ENCODE assay signal across 26 mouse cellular contexts in the genomic region with DNA sequence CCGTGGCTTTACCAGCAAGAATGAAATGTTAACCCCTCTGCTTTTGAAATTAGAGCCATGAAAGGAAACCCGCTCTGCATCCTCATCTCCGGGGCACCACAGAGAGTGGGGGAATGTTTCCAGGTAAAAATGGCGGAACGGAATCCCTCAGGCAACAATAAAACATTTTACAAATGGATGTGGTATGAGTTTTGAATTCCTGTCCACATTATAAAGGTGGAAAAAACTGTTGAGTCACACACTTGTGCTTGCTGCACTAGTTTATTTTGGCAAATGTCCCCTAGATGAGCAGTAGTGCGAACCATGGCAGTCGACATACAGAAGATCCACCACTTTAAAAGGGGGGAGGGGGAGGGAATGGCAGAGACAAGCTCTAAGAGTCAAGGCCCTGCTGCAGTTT.
"Had no signal": no experiment of that assay in that cellular context is flagged by ENCODE, and none has a peak within 500 bp of the region (broad histone marks: within the 10 kb centered on the region; RNA-seq: fewer than 3 reads in every experiment).

No protein-coding gene starts in this region.

- H3K9me3 ChIP-seq: embryonic facial prominence, embryonic 10.5 days; embryonic facial prominence, embryonic 12.5 days; embryonic facial prominence, embryonic 13.5 days; embryonic facial prominence, embryonic 15.5 days; forebrain, embryonic 10.5 days; forebrain, embryonic 12.5 days; forebrain, embryonic 13.5 days; forebrain, embryonic 15.5 days; heart, embryonic 10.5 days had no signal

- H3K4me3 ChIP-seq: embryonic facial prominence, embryonic 10.5 days; embryonic facial prominence, embryonic 12.5 days; embryonic facial prominence, embryonic 13.5 days; embryonic facial prominence, embryonic 15.5 days; erythroblast, embryonic 14.5 days; forebrain, embryonic 10.5 days; forebrain, embryonic 12.5 days; forebrain, embryonic 13.5 days; forebrain, embryonic 15.5 days; gastrocnemius, adult 2 months; heart, adult 2 months; heart, embryonic 10.5 days had no signal

- H3K27ac ChIP-seq: embryonic facial prominence, embryonic 10.5 days; embryonic facial prominence, embryonic 12.5 days; embryonic facial prominence, embryonic 13.5 days; embryonic facial prominence, embryonic 15.5 days; forebrain, embryonic 10.5 days; forebrain, embryonic 12.5 days; forebrain, embryonic 13.5 days; forebrain, embryonic 15.5 days; gastrocnemius, adult 2 months; heart, adult 2 months; heart, embryonic 10.5 days had no signal

- H3K4me1 ChIP-seq: embryonic facial prominence, embryonic 10.5 days; embryonic facial prominence, embryonic 12.5 days; embryonic facial prominence, embryonic 13.5 days; embryonic facial prominence, embryonic 15.5 days; forebrain, embryonic 10.5 days; forebrain, embryonic 12.5 days; forebrain, embryonic 13.5 days; forebrain, embryonic 15.5 days; heart, embryonic 10.5 days had no signal

- H3K27me3 ChIP-seq: embryonic facial prominence, embryonic 12.5 days; embryonic facial prominence, embryonic 13.5 days; embryonic facial prominence, embryonic 15.5 days; forebrain, embryonic 13.5 days; forebrain, embryonic 15.5 days had no signal

- ATAC-seq: forebrain, embryonic 13.5 days; forebrain, embryonic 14.5 days; forebrain, embryonic 15.5 days; forebrain, embryonic 16.5 days; forebrain, postnatal 0 days had no signal

- DNase-seq: cerebellum, adult 9-11 months; cerebellum, postnatal 10 days; cerebellum, postnatal 14 days; cerebellum, postnatal 25 days; cerebellum, postnatal 36 days; forebrain, postnatal 0 days; gastrocnemius, adult 2 months; gastrocnemius, postnatal 10 days; gastrocnemius, postnatal 14 days; gastrocnemius, postnatal 25 days; gastrocnemius, postnatal 36 days; heart, adult 11 months; heart, adult 18-20 months; heart, adult 2 months had no signal

- H3K36me3 ChIP-seq: embryonic facial prominence, embryonic 10.5 days; embryonic facial prominence, embryonic 12.5 days; embryonic facial prominence, embryonic 13.5 days; embryonic facial prominence, embryonic 15.5 days; forebrain, embryonic 10.5 days; forebrain, embryonic 12.5 days; forebrain, embryonic 15.5 days; heart, embryonic 10.5 days had no signal
